Mouse (Mus musculus) cortical plate, adult 2 months (tissue): ENCODE measurements at regions not wholly inside any gene's neighbourhood (a gene's known extent, or its start where the extent isn't known, plus 50 kb on each side); places are given as distances from the start of the nearest gene placed in this dataset.

Source experiments
- H3K27ac ChIP-seq: fragments of 200-500 bp; 2 replicates; pipeline ENCODE4 v1.5.1; 2012; ENCODE audit warnings: low read length, control low read depth, inconsistent platforms; ENCODE audit not compliant: insufficient read depth
- H3K4me1 ChIP-seq: fragments of 200-500 bp; 2 replicates; pipeline ENCODE4 v1.6.1; 2011; ENCODE audit warnings: low read length; ENCODE audit not compliant: control insufficient read depth, insufficient read depth
- H3K4me3 ChIP-seq: fragments of 200-500 bp; 2 replicates; pipeline ENCODE4 v1.5.1; 2011; ENCODE audit warnings: mild to moderate bottlenecking, low read length, control low read depth; ENCODE audit not compliant: insufficient read depth
- CTCF ChIP-seq: fragments of 200-500 bp; IDR thresholded peaks from 2 replicates; pipeline ENCODE4 v1.5.1; 2011; ENCODE audit warnings: mild to moderate bottlenecking, control low read depth, low read length; ENCODE audit not compliant: insufficient read depth; ENCODE audit errors: extremely low read depth
- POLR2A ChIP-seq: fragments of 200-500 bp; IDR thresholded peaks from 2 replicates; pipeline ENCODE4 v1.6.1; 2011; ENCODE audit warnings: mild to moderate bottlenecking, low read length, control low read depth; ENCODE audit not compliant: insufficient read depth; ENCODE audit errors: extremely low read depth

DNA sequence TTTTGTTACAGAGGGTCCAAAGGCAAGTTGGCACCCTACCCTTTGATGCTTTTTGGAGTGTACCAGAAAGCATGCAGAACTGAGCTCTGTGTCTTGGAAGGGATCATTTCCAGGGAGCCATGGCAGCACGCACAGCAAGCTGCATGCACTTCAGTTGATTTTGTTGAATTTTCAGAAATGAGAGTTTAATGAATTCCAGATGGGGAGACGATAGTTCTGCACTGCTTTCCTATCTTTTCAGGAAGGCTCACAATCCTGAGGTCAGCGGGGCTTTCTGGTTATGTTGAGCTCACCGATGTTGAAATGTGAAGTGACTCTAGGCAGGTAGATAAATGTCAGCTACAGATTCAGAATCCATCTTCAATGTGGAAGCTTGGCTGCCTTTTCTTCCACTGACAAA lies 140.0 kb downstream of the Fam173b start:
- Histone ChIP-seq H3K27ac (no peak overlapping the region), H3K4me1 (no peaks in the 10 kb centered on the region), H3K4me3 (no peak overlapping the region)
- TF ChIP-seq POLR2A (no peak), CTCF (no peak)

DNA sequence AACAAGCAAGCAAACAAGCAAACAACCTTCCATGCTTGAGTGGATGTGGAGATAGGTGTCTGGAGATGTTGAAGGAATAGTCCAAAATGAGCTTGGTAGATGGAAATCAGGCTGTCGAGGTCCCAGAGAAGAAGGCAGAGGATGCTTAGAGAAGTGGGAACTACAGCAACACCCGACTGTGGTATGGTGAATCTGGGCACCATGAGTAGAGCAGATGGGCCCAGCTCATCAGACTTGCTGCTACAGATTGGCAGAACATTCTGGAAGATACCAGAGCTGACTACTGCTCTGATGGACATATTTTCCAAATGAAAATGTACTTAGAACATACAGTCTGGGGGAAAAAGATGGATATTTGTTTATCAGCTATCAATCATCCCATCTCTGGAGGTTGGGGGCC lies 142.9 kb downstream of the Fam173b start:
- no peaks in the 10 kb centered on the region for H3K4me1 ChIP-seq
- TF ChIP-seq POLR2A (no peak), CTCF (no peak)
- H3K27ac ChIP-seq, result no peak overlapping the region
- no peak overlapping the region for H3K4me3 ChIP-seq

DNA sequence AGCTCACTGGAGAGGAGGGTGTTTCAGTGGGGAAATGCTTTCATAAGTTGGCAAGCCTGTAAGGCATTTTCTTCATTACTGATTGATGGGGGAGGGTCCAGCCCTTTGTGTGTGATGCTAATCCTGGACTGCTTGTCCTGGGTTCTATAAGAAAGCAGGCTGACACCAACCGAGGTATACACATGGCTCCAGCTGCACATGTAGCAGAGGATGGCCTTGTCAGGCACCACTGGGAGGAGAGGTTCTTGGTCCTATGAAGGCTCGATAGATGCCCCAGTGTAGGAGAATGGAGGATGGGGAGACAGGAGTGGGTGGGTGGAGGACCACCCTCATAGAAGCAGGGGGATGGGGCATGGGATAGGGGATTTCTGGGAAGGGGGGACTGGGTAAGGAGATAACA lies 151.0 kb downstream of the Fam173b start:
- Histone ChIP-seq H3K4me3 (no peak overlapping the region), H3K27ac (no peak overlapping the region), H3K4me1 (no peaks in the 10 kb centered on the region)
- TF ChIP-seq POLR2A, result no peak
- no peak for TF ChIP-seq CTCF

DNA sequence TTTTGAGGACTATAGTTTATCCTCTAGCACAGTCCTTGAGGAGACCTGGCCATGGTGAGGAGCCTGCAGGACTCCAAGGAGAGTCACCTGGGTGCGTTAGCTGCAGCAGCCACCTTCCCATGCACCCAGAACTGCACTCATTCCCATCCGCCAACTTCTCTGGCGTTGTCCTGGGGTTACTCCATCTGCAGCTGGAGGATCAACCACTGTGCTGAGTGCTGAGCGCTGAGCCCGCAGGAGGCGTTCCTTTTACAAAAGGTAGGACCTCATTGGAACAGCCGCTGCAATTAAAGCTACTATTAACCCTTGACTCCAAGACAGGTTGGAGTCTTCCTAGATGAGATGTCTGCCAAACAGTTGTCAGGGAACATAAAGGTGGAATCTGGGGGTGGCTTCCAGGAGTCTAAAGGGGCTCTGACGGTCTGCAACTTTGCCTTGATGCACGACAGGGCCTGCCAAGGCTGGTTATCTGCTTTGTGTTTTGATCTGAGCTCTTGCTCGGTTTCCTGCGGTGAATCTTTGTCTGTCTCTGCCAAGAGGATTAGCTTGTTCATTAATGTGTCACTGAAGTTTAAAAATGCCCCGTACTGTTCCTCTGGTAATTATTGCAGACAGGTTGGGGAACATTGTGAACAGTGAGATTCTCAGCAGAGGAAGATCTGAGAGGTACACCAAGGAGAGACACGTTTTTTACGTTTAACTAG lies 152.1 kb downstream of the Fam173b start:
- Histone ChIP-seq H3K27ac (no peak overlapping the region), H3K4me1 (no peaks in the 10 kb centered on the region), H3K4me3 (no peak overlapping the region)
- TF ChIP-seq POLR2A, result no peak
- no peak for TF ChIP-seq CTCF

DNA sequence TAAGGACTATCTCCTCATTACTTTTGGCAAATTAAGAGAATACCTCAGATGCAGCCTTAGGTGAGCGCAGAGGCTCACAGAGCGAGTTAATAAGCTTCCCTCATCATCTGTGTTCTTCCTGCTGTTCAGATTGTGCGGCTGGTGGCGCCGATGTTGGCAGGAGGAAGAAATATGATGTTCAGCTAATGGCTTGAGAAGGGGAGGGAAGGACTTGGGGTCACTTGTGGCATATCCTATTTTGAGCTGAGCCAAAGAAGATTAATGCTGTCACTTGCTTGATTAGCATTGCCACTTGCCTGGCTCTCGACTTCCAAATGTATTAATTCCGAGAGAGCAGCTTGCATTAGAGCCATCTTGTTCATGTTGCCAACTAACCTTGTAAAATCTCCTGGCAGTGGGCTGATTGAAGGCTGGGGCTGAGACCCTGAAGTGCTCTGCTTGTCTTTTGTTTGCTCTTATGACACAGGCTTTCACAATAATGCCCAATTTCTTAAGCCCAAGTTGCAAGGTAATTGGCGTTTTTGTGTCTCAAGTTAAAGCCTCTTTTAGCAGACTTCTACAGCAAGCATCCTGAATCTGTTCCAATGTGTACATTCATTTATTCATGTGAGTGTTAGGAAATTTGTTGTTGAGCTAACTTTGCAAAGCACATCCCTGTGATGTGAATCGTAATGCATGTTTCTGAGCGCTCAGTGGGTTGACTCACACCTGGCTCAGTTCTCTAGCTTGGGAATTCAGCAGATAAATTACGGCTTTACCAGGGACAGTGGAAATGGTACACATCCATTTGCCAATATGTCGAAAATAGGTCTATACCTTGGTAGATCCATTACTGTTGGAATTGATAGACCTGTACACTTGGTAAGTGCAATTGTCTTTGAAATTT lies 167.6 kb downstream of the Fam173b start:
- H3K27ac ChIP-seq, result no peak overlapping the region
- TF ChIP-seq POLR2A, result no peak
- no peak for TF ChIP-seq CTCF
- no peaks in the 10 kb centered on the region for H3K4me1 ChIP-seq

DNA sequence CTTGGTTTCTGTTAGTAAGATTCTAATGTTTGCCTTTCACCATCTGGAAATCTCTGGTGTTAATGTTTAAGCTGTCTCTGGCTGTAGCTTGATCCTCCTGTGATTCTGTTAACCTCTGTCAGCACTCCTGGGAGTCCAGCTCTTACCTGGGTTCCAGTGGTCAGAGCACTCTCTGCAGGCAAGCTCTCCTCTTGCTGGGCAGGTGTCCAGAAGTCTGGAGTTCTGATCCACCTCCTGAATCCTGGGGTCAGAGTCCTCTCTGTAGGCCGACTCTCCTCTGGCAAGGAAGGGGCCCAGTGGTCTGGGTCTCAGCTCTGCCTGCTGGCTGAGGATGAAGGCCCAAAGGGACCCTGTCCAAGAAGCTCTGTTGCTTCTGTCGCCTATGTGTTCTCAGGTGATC lies 181.4 kb downstream of the Fam173b start:
- Histone ChIP-seq H3K27ac (no peak overlapping the region), H3K4me3 (no peak overlapping the region), H3K4me1 (no peaks in the 10 kb centered on the region)
- TF ChIP-seq CTCF, result no peak
- no peak for TF ChIP-seq POLR2A

More for the DNA sequence above, 167.6 kb downstream of the Fam173b start:
- H3K4me3 ChIP-seq, result no peak overlapping the region

DNA sequence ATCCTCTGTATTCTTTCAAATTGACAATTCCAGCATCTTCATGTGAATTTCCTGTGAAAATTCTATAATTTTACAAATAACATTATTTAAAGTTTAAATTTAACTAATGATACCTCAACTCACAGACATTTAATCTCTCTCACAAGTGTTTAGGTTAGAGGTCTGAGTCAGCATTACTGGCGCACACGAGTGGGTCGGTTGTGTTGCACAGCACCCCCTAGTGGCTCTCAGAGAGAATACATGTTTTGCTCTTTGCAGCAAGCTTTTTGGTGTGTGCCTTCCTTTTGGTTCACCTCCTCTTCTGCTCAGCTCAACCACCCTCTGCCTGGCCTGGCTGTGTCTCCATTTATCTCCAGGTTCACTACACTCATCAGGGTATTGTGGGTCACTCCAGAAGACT lies 183.4 kb downstream of the Fam173b start:
- no peak overlapping the region for H3K4me3 ChIP-seq
- no peaks in the 10 kb centered on the region for H3K4me1 ChIP-seq
- no peak overlapping the region for H3K27ac ChIP-seq
- TF ChIP-seq CTCF, result peak; percentile 23; the same call in 1 of the 2 replicates
- no peak for TF ChIP-seq POLR2A

DNA sequence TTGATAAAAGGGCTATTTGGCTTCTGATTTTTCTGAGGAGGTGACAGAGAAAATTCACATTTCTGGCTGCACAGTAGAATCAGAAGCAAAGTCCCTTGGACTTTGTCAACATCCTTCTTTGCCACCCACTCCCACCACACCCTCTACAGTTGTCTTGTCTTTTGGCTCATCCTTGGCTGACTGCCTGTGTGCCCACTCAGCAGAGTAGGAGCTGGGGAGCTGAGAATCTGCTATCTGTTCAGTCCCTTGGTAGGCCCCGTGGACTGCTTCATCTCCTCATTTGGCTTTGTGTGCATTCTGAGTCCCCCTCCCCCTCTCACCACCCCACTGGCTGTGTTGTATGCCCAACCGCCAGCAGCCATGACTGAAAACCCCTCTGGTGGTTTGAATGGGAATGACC lies 197.2 kb downstream of the Fam173b start:
- H3K4me3 ChIP-seq, result no peak overlapping the region
- TF ChIP-seq CTCF (no peak), POLR2A (no peak)
- no peak overlapping the region for H3K27ac ChIP-seq
- H3K4me1 ChIP-seq, result no peaks in the 10 kb centered on the region

DNA sequence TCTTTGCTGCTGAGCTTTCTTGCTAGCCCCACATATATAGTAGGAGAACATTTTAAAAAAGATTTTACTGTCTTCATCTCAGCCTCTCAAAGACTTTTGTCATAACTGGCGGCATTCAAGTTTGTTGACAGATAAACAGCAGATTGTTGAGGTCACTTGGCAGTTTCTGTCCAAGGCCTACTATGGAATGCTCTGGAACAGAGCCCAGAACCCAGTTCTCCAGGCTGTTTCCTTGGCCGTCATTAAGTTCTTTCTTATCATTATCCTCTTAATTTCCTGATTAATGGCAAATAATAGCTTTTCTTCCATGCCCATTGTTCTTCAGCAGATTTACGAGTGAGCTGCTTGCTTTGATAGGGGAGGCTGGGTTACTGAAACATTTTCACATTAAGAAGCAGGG lies 203.9 kb downstream of the Fam173b start:
- H3K4me3 ChIP-seq, result no peak overlapping the region
- H3K4me1 ChIP-seq, result no peaks in the 10 kb centered on the region
- H3K27ac ChIP-seq, result no peak overlapping the region
- no peak for TF ChIP-seq POLR2A
- no peak for TF ChIP-seq CTCF

DNA sequence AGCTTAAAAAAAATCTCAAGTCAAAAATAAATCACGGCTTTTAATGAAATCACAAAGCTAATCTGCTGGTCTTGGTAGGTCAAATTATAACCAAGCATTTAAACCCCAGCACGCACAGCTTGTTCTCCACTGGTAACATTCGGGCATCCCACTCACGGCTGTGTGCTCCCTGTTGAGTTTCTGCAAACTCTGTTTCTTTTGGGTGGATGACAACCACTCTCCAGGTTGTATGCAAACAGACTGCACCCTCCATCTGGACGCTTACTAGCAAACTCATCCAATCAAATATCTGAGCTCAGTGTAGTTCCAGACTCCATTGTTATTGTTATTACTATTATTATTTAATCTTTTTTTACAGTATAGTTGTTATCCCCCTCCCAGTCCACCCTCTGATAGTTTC lies 213.9 kb downstream of the Fam173b start:
- no peak overlapping the region for H3K27ac ChIP-seq
- no peak for TF ChIP-seq CTCF
- TF ChIP-seq POLR2A, result no peak
- no peaks in the 10 kb centered on the region for H3K4me1 ChIP-seq
- H3K4me3 ChIP-seq, result no peak overlapping the region
